24 mouse cellular contexts compared by ENCODE assay signal in the genomic region with DNA sequence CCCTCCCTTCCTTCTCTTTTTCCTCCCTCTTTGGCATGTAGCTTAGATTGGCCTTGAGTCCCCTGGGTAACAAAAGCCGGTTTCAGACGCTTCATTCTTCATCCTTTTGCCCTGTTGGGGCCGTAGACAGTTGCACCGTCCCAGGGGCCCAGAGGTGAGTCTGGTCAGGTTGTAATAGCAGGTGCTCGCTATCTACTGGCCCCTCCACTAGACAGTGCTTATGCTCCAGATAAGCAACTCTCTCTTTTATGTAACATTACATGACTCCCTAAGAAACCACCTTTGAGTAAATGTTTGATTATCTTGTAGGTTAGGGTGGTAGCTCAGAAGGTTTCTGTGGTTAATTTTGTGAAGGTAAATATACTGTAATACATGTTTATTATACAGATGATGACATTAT.
"Had no signal": no experiment of that assay in that cellular context is flagged by ENCODE, and none has a peak within 500 bp of the region (broad histone marks: within the 10 kb centered on the region; RNA-seq: fewer than 3 reads in every experiment).

No protein-coding gene starts in this region.

- ATAC-seq: hindbrain, embryonic 16.5 days; inflammation-experienced regulatory T-cells, adult 6 months; intestine, embryonic 15.5 days; intestine, postnatal 0 days had no signal

- H3K36me3 ChIP-seq: heart, embryonic 10.5 days; heart, embryonic 12.5 days; hindbrain, embryonic 10.5 days; hindbrain, embryonic 12.5 days; intestine, embryonic 15.5 days; limb, embryonic 12.5 days had no signal

- H3K9me3 ChIP-seq: heart, embryonic 10.5 days; heart, embryonic 12.5 days; hindbrain, embryonic 10.5 days; hindbrain, embryonic 12.5 days; intestine, embryonic 15.5 days; limb, embryonic 10.5 days; limb, embryonic 12.5 days had no signal

- H3K4me1 ChIP-seq: heart, embryonic 10.5 days; heart, embryonic 12.5 days; hindbrain, embryonic 10.5 days; hindbrain, embryonic 12.5 days; intestine, embryonic 15.5 days; limb, embryonic 10.5 days; limb, embryonic 12.5 days had no signal

- H3K9ac ChIP-seq: heart, embryonic 12.5 days; hindbrain, embryonic 12.5 days; hindbrain, embryonic 14.5 days; intestine, embryonic 15.5 days; limb, embryonic 12.5 days had no signal

- H3K27me3 ChIP-seq: heart, embryonic 12.5 days; hindbrain, embryonic 12.5 days; intestine, embryonic 15.5 days; limb, embryonic 12.5 days had no signal

- H3K27ac ChIP-seq: heart, embryonic 10.5 days; hindbrain, embryonic 10.5 days; hindbrain, embryonic 12.5 days; hindbrain, embryonic 14.5 days; intestine, embryonic 15.5 days; layer of hippocampus, adult 2 months; left cerebral cortex, adult 2 months; limb, embryonic 10.5 days; limb, embryonic 12.5 days had no signal

- H3K4me2 ChIP-seq: heart, embryonic 12.5 days; hindbrain, embryonic 12.5 days; hindbrain, embryonic 14.5 days; intestine, embryonic 15.5 days; limb, embryonic 12.5 days had no signal

- DNase-seq: gastrocnemius, postnatal 14 days; gastrocnemius, postnatal 36 days; heart, adult 11 months; heart, postnatal 10 days; heart, postnatal 4 days; kidney, adult 18-20 months; kidney, adult 8-10 months; kidney, postnatal 10 days; kidney, postnatal 25 days; kidney, postnatal 4 days; liver had no signal

- H3K4me3 ChIP-seq: heart, embryonic 10.5 days; heart, embryonic 12.5 days; hindbrain, embryonic 10.5 days; hindbrain, embryonic 12.5 days; intestine, embryonic 15.5 days; layer of hippocampus, adult 2 months; left cerebral cortex, adult 2 months; limb, embryonic 10.5 days; limb, embryonic 12.5 days had no signal
